Mouse (Mus musculus) thymus, postnatal 4 days (tissue): ENCODE results near the gene Tnp2.

Source experiments
- DNase-seq: peaks from one replicate; pipeline ENCODE4 v3.0.0; 2021

Tnp2 gene

DNA sequence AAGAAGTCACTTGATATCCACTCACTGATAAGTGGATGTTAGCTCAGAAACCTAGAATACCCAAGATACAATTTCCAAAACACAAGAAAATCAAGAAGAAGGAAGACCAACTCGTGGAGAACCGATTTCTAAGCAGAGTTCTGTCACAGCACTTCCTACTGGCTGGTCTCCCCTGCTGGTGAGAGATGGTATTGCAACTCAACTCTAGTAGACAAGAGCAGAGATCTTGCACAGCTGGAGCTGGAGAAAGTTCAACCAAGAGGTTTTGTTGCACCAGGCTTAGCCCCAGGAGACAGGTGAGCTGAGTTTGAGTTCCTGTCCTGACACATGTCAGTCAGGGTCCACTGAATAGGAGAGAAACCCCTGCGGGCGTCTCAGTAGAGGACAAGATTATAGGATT is 21.3 kb downstream of the Tnp2 start:
- peak; percentile 89 for DNase-seq

- DNase-seq = no peak
Measured at GRCm38 (mm10) chr16:10764323-10764722, 24.1 kb downstream of the Tnp2 start.

- DNase-seq = no peak
Measured at GRCm38 (mm10) chr16:10763540-10764264, 24.8 kb downstream of the Tnp2 start.

DNA sequence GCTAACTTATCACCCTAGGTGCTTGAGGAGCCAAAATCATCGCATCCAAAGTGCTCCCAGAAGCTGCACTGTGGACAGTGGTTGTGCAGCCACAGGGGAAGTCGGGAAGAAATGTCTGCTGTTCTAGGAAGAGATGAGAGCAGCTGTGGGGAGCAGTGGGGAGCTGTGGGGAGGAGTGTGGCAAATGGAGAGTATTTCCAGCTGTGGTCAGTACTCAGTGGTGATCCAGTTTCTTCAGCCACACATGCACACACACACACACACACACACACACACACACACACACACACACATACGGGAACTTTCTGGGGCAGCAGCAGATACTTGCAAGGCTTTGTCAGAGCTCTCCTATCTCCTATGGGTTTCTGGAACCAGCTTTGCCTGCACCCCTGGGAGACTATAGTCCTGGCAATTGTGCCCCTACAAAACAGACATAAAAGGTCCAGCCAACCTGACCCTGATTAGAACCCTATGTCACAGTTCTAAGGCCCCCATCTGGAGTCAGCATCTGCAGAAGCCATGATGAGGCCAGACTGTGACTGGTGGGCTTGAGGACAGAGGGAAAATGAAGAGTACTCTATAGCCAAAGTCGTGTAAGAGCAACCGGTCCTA is 25.8 kb downstream of the Tnp2 start:
- DNase-seq = no peak

- no peak for DNase-seq
Measured at GRCm38 (mm10) chr16:10761182-10761581, 27.3 kb downstream of the Tnp2 start.

DNA sequence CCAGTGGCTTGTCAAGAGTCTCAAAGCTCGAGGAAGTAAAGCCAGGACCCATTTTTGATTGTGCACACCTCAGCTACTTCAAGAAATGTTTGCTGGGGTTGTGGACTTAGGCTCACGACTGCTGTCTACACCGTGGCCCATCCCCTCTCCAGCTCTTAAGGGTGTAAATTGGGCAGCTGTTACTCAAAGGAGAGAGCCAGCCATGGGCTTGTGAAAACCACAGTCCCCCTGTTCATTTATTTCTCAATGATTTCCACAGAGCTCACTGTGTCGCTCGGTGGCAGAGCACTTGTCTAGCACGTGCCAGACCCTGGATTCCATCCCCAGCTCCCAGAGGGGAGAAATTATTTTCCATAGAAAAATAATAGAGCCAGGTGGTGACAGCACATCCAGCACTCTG is 32.3 kb downstream of the Tnp2 start:
- no peak for DNase-seq

GRCm38 (mm10) chr16:10754521-10755296 is 33.8 kb downstream of the Tnp2 start:
- no peak for DNase-seq

GRCm38 (mm10) chr16:10749824-10750223 is 38.6 kb downstream of the Tnp2 start:
- DNase-seq = peak; percentile 54

- DNase-seq = peak; percentile 77
Measured at GRCm38 (mm10) chr16:10749226-10749625, 39.2 kb downstream of the Tnp2 start.

GRCm38 (mm10) chr16:10741082-10741481 is 47.4 kb downstream of the Tnp2 start:
- no peak for DNase-seq

GRCm38 (mm10) chr16:10739854-10740398 is 48.5 kb downstream of the Tnp2 start:
- DNase-seq = peak; percentile 59

DNA sequence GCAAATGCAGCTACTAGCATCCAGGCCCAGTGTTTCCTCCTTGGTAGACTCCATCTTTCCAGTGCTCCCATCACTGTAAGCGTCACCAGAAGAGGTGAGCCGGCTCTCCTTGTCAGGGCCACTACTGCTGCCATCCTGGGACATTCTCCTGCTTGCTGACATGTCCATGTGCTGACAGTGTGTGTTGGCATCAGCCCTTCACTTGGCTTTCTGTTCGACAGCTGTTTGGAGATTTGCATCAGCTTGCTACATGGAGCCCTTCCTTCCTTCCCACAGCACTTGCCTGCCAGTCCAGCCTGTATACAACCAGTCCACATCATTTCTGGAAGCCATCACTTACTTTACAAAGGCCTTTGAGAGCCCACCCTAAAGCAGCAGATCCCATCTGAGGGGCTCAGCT is 49.6 kb downstream of the Tnp2 start:
- DNase-seq = no peak
